Mouse (Mus musculus) embryo, embryonic 10.5 days (tissue): Measurements from ENCODE around the gene Tbcc.
"Not testable (repeated sequence)": the region's sequence is repeated elsewhere in the genome, so short reads cannot be mapped to it uniquely, and the experiment has no call there.

ENCODE experiments used
- DNase-seq: peaks from one replicate; pipeline ENCODE4 v3.0.0-alpha.2; 2015; ENCODE audit warnings: low spot score

The Tbcc gene

GRCm38 (mm10) chr17:46890116-46890815, at the start of gene Tbcc:
TSS of gene Tbcc (plus strand) at chr17:46890684.
- DNase-seq, result peak; percentile 98

- DNase-seq, result no peak
These were observed 47.5 kb upstream of the Tbcc start for GRCm38 (mm10) chr17:46843022-46843421.

GRCm38 (mm10) chr17:46843716-46844115, 46.8 kb upstream of the Tbcc start:
- no peak for DNase-seq

- no peak for DNase-seq
These were observed 45.7 kb upstream of the Tbcc start for GRCm38 (mm10) chr17:46844811-46845210.

- DNase-seq, result no peak
These were observed 45.2 kb upstream of the Tbcc start for GRCm38 (mm10) chr17:46845262-46845661.

- not testable (repeated sequence) for DNase-seq
These were observed 43.9 kb upstream of the Tbcc start for GRCm38 (mm10) chr17:46846573-46846972.

- DNase-seq, result no peak
These were observed 43.3 kb upstream of the Tbcc start for GRCm38 (mm10) chr17:46847206-46847605.

GRCm38 (mm10) chr17:46852725-46853124, 37.8 kb upstream of the Tbcc start:
- DNase-seq, result peak; percentile 67

GRCm38 (mm10) chr17:46853281-46853680, 37.2 kb upstream of the Tbcc start:
- DNase-seq, result no peak

GRCm38 (mm10) chr17:46854096-46854495, 36.4 kb upstream of the Tbcc start:
- no peak for DNase-seq

GRCm38 (mm10) chr17:46854640-46855110, 35.8 kb upstream of the Tbcc start:
- no peak for DNase-seq

- DNase-seq, result no peak
These were observed 35.0 kb upstream of the Tbcc start for GRCm38 (mm10) chr17:46855328-46856106.

- peak; percentile 46 for DNase-seq
These were observed 34.4 kb upstream of the Tbcc start for GRCm38 (mm10) chr17:46856107-46856388.

- DNase-seq, result peak; percentile 72
These were observed 33.8 kb upstream of the Tbcc start for GRCm38 (mm10) chr17:46856471-46857360.

GRCm38 (mm10) chr17:46857361-46857902, 33.1 kb upstream of the Tbcc start:
- DNase-seq, result peak; percentile 88

- no peak for DNase-seq
These were observed 32.4 kb upstream of the Tbcc start, which contains the start of gene Bicral for GRCm38 (mm10) chr17:46857903-46858748. TSS of gene Bicral (minus strand) at chr17:46858482.

GRCm38 (mm10) chr17:46858749-46859444, 31.6 kb upstream of the Tbcc start:
- DNase-seq, result peak; percentile 75

GRCm38 (mm10) chr17:46860120-46860519, 30.4 kb upstream of the Tbcc start:
- DNase-seq, result no peak

GRCm38 (mm10) chr17:46864566-46865195, 25.8 kb upstream of the Tbcc start:
- no peak for DNase-seq

GRCm38 (mm10) chr17:46866836-46867235, 23.6 kb upstream of the Tbcc start:
- DNase-seq, result no peak
